Mouse (Mus musculus): ENCODE results near the gene Smg7. TPM values are rescaled to one million over a fixed set of nuclear protein-coding genes. Genes with fewer than 3 reads are reported as not detected.
A peak's percentile ranks its signal among the peaks of the same experiment; 100 is the strongest.
"Not testable (repeated sequence)": the region's sequence is repeated elsewhere in the genome, so short reads cannot be mapped to it uniquely, and the experiment has no call there.

The Smg7 gene
- polyA plus RNA-seq, 1 experiment, result 74.0 TPM

GRCm38 (mm10) chr1:152902665-152903516 is 445 bp upstream of the Smg7 start:
- under 1% methylated on average over 60 of the region's 69 CpGs for WGBS
- TF ChIP-seq POLR2A (IDR thresholded peaks at IDR 0.05; ENCODE audit: control insufficient read depth, extremely low read depth, insufficient read depth, low read length, poor library complexity) (peak; percentile 54; the same call in 1 of the 2 replicates), CTCF (IDR thresholded peaks at IDR 0.05; ENCODE audit: borderline replicate concordance, control insufficient read depth, extremely low read depth, insufficient read depth, low read length, poor library complexity) (no peak)
- H3K4me1 ChIP-seq (replicated peaks; ENCODE audit: control insufficient read depth, insufficient read depth, low read length), result peaks cover 8% of the 10 kb centered on the region
- no peaks in the 10 kb centered on the region for H3K36me3 ChIP-seq (ENCODE audit: control insufficient read depth, insufficient read depth, low read length)
- H3K27me3 ChIP-seq (ENCODE audit: control insufficient read depth, insufficient read depth, low read length), result no peaks in the 10 kb centered on the region
- H3K4me3 ChIP-seq (ENCODE audit: control insufficient read depth, insufficient read depth, low read length), result peak overlapping the region; percentile 97
- peak overlapping the region; percentile 87 for H3K27ac ChIP-seq (ENCODE audit: control insufficient read depth, insufficient read depth, low read length)
- DNase-seq, result peak; percentile 88

- no peaks in the 10 kb centered on the region for H3K36me3 ChIP-seq (ENCODE audit: control insufficient read depth, insufficient read depth, low read length)
- H3K27me3 ChIP-seq (ENCODE audit: control insufficient read depth, insufficient read depth, low read length), result no peaks in the 10 kb centered on the region
- 4% methylated on average over 6 of the region's 6 CpGs for whole genome bisulfite sequencing
- H3K4me3 ChIP-seq (ENCODE audit: control insufficient read depth, insufficient read depth, low read length), result peak overlapping the region; percentile 97
- H3K27ac ChIP-seq (ENCODE audit: control insufficient read depth, insufficient read depth, low read length), result 0 out of 2 replicates have a peak overlapping the region, but pooled peaks have one; percentile 58
- no peak for TF ChIP-seq POLR2A (IDR thresholded peaks at IDR 0.05; ENCODE audit: control insufficient read depth, extremely low read depth, insufficient read depth, low read length, poor library complexity)
- no peak for TF ChIP-seq CTCF (IDR thresholded peaks at IDR 0.05; ENCODE audit: borderline replicate concordance, control insufficient read depth, extremely low read depth, insufficient read depth, low read length, poor library complexity)
- H3K4me1 ChIP-seq (replicated peaks; ENCODE audit: control insufficient read depth, insufficient read depth, low read length), result peaks cover 8% of the 10 kb centered on the region
- DNase-seq, result no peak
Observed at GRCm38 (mm10) chr1:152901419-152901764, 1.1 kb downstream of the Smg7 start.

GRCm38 (mm10) chr1:152888086-152888485 is 14.4 kb downstream of the Smg7 start:
- DNase-seq; H3K4me1 ChIP-seq (replicated peaks; ENCODE audit: control insufficient read depth, insufficient read depth, low read length); H3K36me3 ChIP-seq (ENCODE audit: control insufficient read depth, insufficient read depth, low read length); H3K27ac ChIP-seq (ENCODE audit: control insufficient read depth, insufficient read depth, low read length); H3K27me3 ChIP-seq (ENCODE audit: control insufficient read depth, insufficient read depth, low read length); H3K4me3 ChIP-seq (ENCODE audit: control insufficient read depth, insufficient read depth, low read length): not testable (repeated sequence)
- WGBS, result 97% methylated on average over 4 of the region's 5 CpGs

- no peak overlapping the region for H3K27ac ChIP-seq (ENCODE audit: control insufficient read depth, insufficient read depth, low read length)
- TF ChIP-seq CTCF (IDR thresholded peaks at IDR 0.05; ENCODE audit: borderline replicate concordance, control insufficient read depth, extremely low read depth, insufficient read depth, low read length, poor library complexity) (no peak), POLR2A (IDR thresholded peaks at IDR 0.05; ENCODE audit: control insufficient read depth, extremely low read depth, insufficient read depth, low read length, poor library complexity) (no peak)
- WGBS, result 85% methylated on average over 3 of the region's 3 CpGs
- H3K4me3 ChIP-seq (ENCODE audit: control insufficient read depth, insufficient read depth, low read length), result no peak overlapping the region
- H3K4me1 ChIP-seq (replicated peaks; ENCODE audit: control insufficient read depth, insufficient read depth, low read length), result no peaks in the 10 kb centered on the region
- H3K36me3 ChIP-seq (ENCODE audit: control insufficient read depth, insufficient read depth, low read length), result peaks cover 26% of the 10 kb centered on the region
- no peak for DNase-seq
- H3K27me3 ChIP-seq (ENCODE audit: control insufficient read depth, insufficient read depth, low read length), result no peaks in the 10 kb centered on the region
Observed at GRCm38 (mm10) chr1:152871031-152871430, 31.4 kb downstream of the Smg7 start.

- Histone ChIP-seq H3K27me3 (ENCODE audit: control insufficient read depth, insufficient read depth, low read length) (no peaks in the 10 kb centered on the region), H3K4me3 (ENCODE audit: control insufficient read depth, insufficient read depth, low read length) (no peak overlapping the region), H3K4me1 (replicated peaks; ENCODE audit: control insufficient read depth, insufficient read depth, low read length) (no peaks in the 10 kb centered on the region), H3K36me3 (ENCODE audit: control insufficient read depth, insufficient read depth, low read length) (peaks cover 37% of the 10 kb centered on the region), H3K27ac (ENCODE audit: control insufficient read depth, insufficient read depth, low read length) (no peak overlapping the region)
- no peak for DNase-seq
- TF ChIP-seq POLR2A (IDR thresholded peaks at IDR 0.05; ENCODE audit: control insufficient read depth, extremely low read depth, insufficient read depth, low read length, poor library complexity) (no peak), CTCF (IDR thresholded peaks at IDR 0.05; ENCODE audit: borderline replicate concordance, control insufficient read depth, extremely low read depth, insufficient read depth, low read length, poor library complexity) (no peak)
- 98% methylated on average over 6 of the region's 6 CpGs for WGBS
Observed at GRCm38 (mm10) chr1:152869901-152870300, 32.5 kb downstream of the Smg7 start.

- TF ChIP-seq POLR2A (IDR thresholded peaks at IDR 0.05; ENCODE audit: control insufficient read depth, extremely low read depth, insufficient read depth, low read length, poor library complexity) (no peak), CTCF (IDR thresholded peaks at IDR 0.05; ENCODE audit: borderline replicate concordance, control insufficient read depth, extremely low read depth, insufficient read depth, low read length, poor library complexity) (no peak)
- Histone ChIP-seq H3K4me1 (replicated peaks; ENCODE audit: control insufficient read depth, insufficient read depth, low read length) (no peaks in the 10 kb centered on the region), H3K27ac (ENCODE audit: control insufficient read depth, insufficient read depth, low read length) (no peak overlapping the region), H3K36me3 (ENCODE audit: control insufficient read depth, insufficient read depth, low read length) (peaks cover 87% of the 10 kb centered on the region), H3K4me3 (ENCODE audit: control insufficient read depth, insufficient read depth, low read length) (no peak overlapping the region), H3K27me3 (ENCODE audit: control insufficient read depth, insufficient read depth, low read length) (no peaks in the 10 kb centered on the region)
- 94% methylated on average over 2 of the region's 2 CpGs for WGBS
- DNase-seq, result no peak
Observed at GRCm38 (mm10) chr1:152846856-152847255, 55.6 kb downstream of the Smg7 start.

Measured in thymus, adult 2 months (tissue).